Mouse (Mus musculus) heart, postnatal 0 days (tissue): ENCODE results near the gene Enoph1. TPM values are rescaled to one million over a fixed set of nuclear protein-coding genes. Genes with fewer than 3 reads are reported as not detected.

Experiments used
- ATAC-seq: fragments of 200-750 bp; cut with Nextera tagmentation; 2 replicates; pipeline ENCODE4 v1.8.0; 2017; ENCODE audit warnings: low read depth, moderate number of reproducible peaks, moderate library complexity; ENCODE audit not compliant: insufficient read depth
- DNase-seq: peaks from one replicate; pipeline ENCODE4 v3.0.0-alpha.2; 2016; ENCODE audit warnings: low spot score
- H3K27ac ChIP-seq: fragments of 300-500 bp; sonication (generic); 2 replicates; pipeline ENCODE4 v1.5.1; 2014; ENCODE audit warnings: low read depth, mild to moderate bottlenecking
- H3K27me3 ChIP-seq: fragments of 300-500 bp; sonication (generic); 2 replicates; pipeline ENCODE4 v1.6.1; 2014; ENCODE audit warnings: low read length, mixed read lengths; ENCODE audit not compliant: control insufficient read depth, insufficient read depth
- H3K36me3 ChIP-seq: fragments of 300-500 bp; sonication (generic); replicated peaks from 2 replicates; pipeline ENCODE4 v1.6.1; 2014; ENCODE audit warnings: low read length, mixed read lengths; ENCODE audit not compliant: control insufficient read depth, insufficient read depth
- H3K4me1 ChIP-seq: fragments of 300-500 bp; sonication (generic); 2 replicates; pipeline ENCODE4 v1.6.1; 2014; ENCODE audit warnings: antibody characterized with exemption; ENCODE audit not compliant: control insufficient read depth, insufficient read depth
- H3K4me2 ChIP-seq: fragments of 300-500 bp; sonication (generic); 2 replicates; pipeline ENCODE4 v1.6.1; 2014; ENCODE audit warnings: low read depth, mild to moderate bottlenecking, low read length, moderate library complexity
- H3K4me3 ChIP-seq: fragments of 300-500 bp; sonication (generic); 2 replicates; pipeline ENCODE4 v1.5.1; 2014; ENCODE audit warnings: low read depth, low read length
- H3K9ac ChIP-seq: fragments of 300-500 bp; sonication (generic); replicated peaks from 2 replicates; pipeline ENCODE4 v1.6.1; 2014; ENCODE audit warnings: low read depth, low read length, mixed read lengths
- H3K9me3 ChIP-seq: fragments of 300-500 bp; sonication (generic); replicated peaks from 2 replicates; pipeline ENCODE4 v1.6.1; 2016; ENCODE audit warnings: low read length; ENCODE audit not compliant: control insufficient read depth
- CTCF ChIP-seq: IDR thresholded peaks from 2 replicates; pipeline ENCODE4 v1.5.1; 2016; ENCODE audit warnings: antibody characterized with exemption, control low read depth, low read depth
- EP300 ChIP-seq: IDR thresholded peaks from 2 replicates; pipeline ENCODE4 v1.6.1; 2016; ENCODE audit warnings: antibody characterized with exemption, low read depth
- WGBS: fragments of 180-500 bp; shearing (Covaris S2); extraction: QIAGEN DNeasy Blood & Tissue Kit; methylation state at CpG from one replicate; pipeline ENCODE4 v1.1.7; 2014; 5-methylcytosine and 5-hydroxymethylcytosine counted together
- polyA plus RNA-seq: library from polyadenylated mRNA; unstranded; fragments of >200 nt; fragmentation: Nextera tagmentation; extraction: Ambion mirVana; gene quantifications from 2 replicates; pipeline ENCODE4 v1.2.1, GENCODE M21; 2015
- total RNA-seq: library from RNA; depleted of rRNA; stranded (reverse); fragments of >200 nt; gene quantifications from 2 replicates; pipeline ENCODE4 v1.2.3, GENCODE M21; 2014; ENCODE audit warnings: low replicate concordance

Enoph1 gene
- total and polyA plus RNA-seq, 2 experiments from 2014 or later: 6.0 to 15.7 TPM

- peak; percentile 71 for DNase-seq
- TF ChIP-seq EP300 (no peak), CTCF (peak; percentile 99)
- no peak overlapping the region for H3K4me3 ChIP-seq
- H3K27ac ChIP-seq: no peak overlapping the region
- no peaks in the 10 kb centered on the region for H3K27me3 ChIP-seq
- peaks cover 34% of the 10 kb centered on the region for H3K36me3 ChIP-seq
- peak; percentile 63 for ATAC-seq
- H3K9me3 ChIP-seq: no peaks in the 10 kb centered on the region
- H3K9ac ChIP-seq: no peak overlapping the region
- H3K4me1 ChIP-seq: no peaks in the 10 kb centered on the region
- no peak overlapping the region for H3K4me2 ChIP-seq
- 23% methylated on average over 3 of the region's 3 CpGs for WGBS
These were observed 30.5 kb downstream of the Enoph1 start for GRCm38 (mm10) chr5:100070255-100070654.

DNA sequence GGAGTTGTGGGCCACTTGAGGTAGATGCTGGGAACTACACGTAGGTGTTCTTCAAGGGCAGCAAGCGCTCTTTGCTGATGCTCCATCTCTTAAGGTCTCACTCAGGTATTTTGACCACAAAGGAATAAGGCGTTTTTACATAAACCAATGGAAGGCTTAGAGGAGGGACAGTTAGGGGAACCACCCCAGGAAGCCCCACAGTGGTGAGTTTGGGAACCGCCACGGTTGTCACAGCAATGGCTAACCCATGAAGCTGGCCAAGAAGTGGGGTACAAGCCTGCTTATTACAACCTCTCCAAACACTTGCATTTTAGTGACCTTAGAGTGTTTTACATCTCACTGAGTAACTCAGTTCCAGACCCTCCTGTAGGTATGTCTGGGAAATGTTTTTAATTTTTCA, 31.8 kb downstream of the Enoph1 start:
- peaks cover 34% of the 10 kb centered on the region for H3K36me3 ChIP-seq
- no peak overlapping the region for H3K4me2 ChIP-seq
- H3K27ac ChIP-seq: no peak overlapping the region
- H3K4me3 ChIP-seq: no peak overlapping the region
- TF ChIP-seq EP300 (no peak), CTCF (no peak)
- WGBS: 83% methylated on average over 5 of the region's 5 CpGs
- no peaks in the 10 kb centered on the region for H3K27me3 ChIP-seq
- no peaks in the 10 kb centered on the region for H3K9me3 ChIP-seq
- ATAC-seq (no peak), DNase-seq (no peak)
- H3K4me1 ChIP-seq: no peaks in the 10 kb centered on the region
- no peak overlapping the region for H3K9ac ChIP-seq

GRCm38 (mm10) chr5:100072557-100072956, 32.8 kb downstream of the Enoph1 start:
- no peak overlapping the region for H3K27ac ChIP-seq
- ATAC-seq (no peak), DNase-seq (no peak)
- no peak overlapping the region for H3K9ac ChIP-seq
- no peaks in the 10 kb centered on the region for H3K27me3 ChIP-seq
- no peak overlapping the region for H3K4me3 ChIP-seq
- peaks cover 27% of the 10 kb centered on the region for H3K36me3 ChIP-seq
- TF ChIP-seq EP300 (no peak), CTCF (no peak)
- H3K4me1 ChIP-seq: no peaks in the 10 kb centered on the region
- no peaks in the 10 kb centered on the region for H3K9me3 ChIP-seq
- no peak overlapping the region for H3K4me2 ChIP-seq
- WGBS: 66% methylated on average over 9 of the region's 9 CpGs

DNA sequence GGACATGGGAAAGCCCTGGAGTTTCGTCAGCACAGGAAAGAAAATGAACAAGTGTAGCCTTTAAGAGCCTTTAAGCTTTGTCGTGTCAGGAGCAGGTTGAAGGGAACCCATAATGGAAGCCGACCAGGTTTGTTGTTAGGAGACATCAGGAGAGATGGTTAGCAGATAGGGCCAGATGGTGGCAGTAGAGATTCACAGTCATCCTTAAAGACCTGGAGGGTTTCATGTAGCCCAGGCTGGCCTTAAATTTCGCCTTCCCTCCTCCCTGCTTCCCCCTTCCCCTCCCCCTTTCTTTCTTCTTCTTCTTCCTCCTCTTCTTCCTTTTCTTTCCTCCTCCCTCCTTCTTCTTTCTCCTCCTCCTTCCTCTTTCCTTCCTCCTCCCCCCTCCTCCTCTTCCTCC, 34.8 kb downstream of the Enoph1 start:
- Histone ChIP-seq H3K4me2 (no peak overlapping the region), H3K9me3 (no peaks in the 10 kb centered on the region), H3K9ac (no peak overlapping the region), H3K4me1 (no peaks in the 10 kb centered on the region), H3K27ac (no peak overlapping the region), H3K27me3 (no peaks in the 10 kb centered on the region), H3K4me3 (no peak overlapping the region), H3K36me3 (peaks cover 12% of the 10 kb centered on the region)
- WGBS: 74% methylated on average over 4 of the region's 4 CpGs
- peak; percentile 20 for TF ChIP-seq CTCF
- no peak for TF ChIP-seq EP300
- DNase-seq (no peak), ATAC-seq (no peak)

- Histone ChIP-seq H3K36me3 (no peaks in the 10 kb centered on the region), H3K9ac (no peak overlapping the region; the same call in 1 of the 2 replicates), H3K4me1 (no peaks in the 10 kb centered on the region), H3K27ac (no peak overlapping the region), H3K4me3 (peak overlapping the region; percentile 33), H3K27me3 (no peaks in the 10 kb centered on the region), H3K9me3 (no peaks in the 10 kb centered on the region), H3K4me2 (peak overlapping the region; percentile 69)
- TF ChIP-seq EP300: no peak
- no peak for TF ChIP-seq CTCF
- DNase-seq: no peak
- no peak for ATAC-seq
- 20% methylated on average over 36 of the region's 36 CpGs for WGBS
These were observed 39.5 kb downstream of the Enoph1 start for GRCm38 (mm10) chr5:100079040-100079930.
